Mouse (Mus musculus) spleen, adult 2 months (tissue): ENCODE data around the gene Mettl1. TPM values are rescaled to one million over a fixed set of nuclear protein-coding genes. Genes with fewer than 3 reads are reported as not detected.

Experiments used
- DNase-seq, 2 experiments: peaks; one replicate each; pipeline versions ENCODE4 v3.0.0 to v3.0.0-alpha.2; 2012 to 2021; ENCODE audit warnings: low spot score in 2 of 2, low read depth in 1 of 2
- H3K27ac ChIP-seq: fragments of 200-500 bp; 2 replicates; pipeline ENCODE4 v1.5.1; 2012; ENCODE audit warnings: low read length, inconsistent platforms; ENCODE audit not compliant: insufficient read depth
- H3K27me3 ChIP-seq: fragments of 200-500 bp; 2 replicates; pipeline ENCODE4 v1.6.1; 2012; ENCODE audit warnings: mild to moderate bottlenecking, moderate library complexity, low read length, inconsistent platforms; ENCODE audit not compliant: control insufficient read depth, insufficient read depth
- H3K36me3 ChIP-seq: fragments of 200-500 bp; 2 replicates; pipeline ENCODE4 v1.6.1; 2012; ENCODE audit warnings: mild to moderate bottlenecking, low read length, inconsistent platforms; ENCODE audit not compliant: control insufficient read depth, insufficient read depth
- H3K4me1 ChIP-seq: fragments of 200-500 bp; 2 replicates; pipeline ENCODE4 v1.6.1; 2011; ENCODE audit warnings: inconsistent platforms; ENCODE audit not compliant: control insufficient read depth, insufficient read depth, insufficient read length
- H3K4me3 ChIP-seq: fragments of 200-500 bp; 2 replicates; pipeline ENCODE4 v1.5.1; 2011; ENCODE audit warnings: mild to moderate bottlenecking, inconsistent platforms; ENCODE audit not compliant: insufficient read depth, insufficient read length; ENCODE audit errors: extremely low read depth
- CTCF ChIP-seq: fragments of 200-500 bp; IDR thresholded peaks from 2 replicates; pipeline ENCODE4 v1.5.1; 2011; ENCODE audit warnings: mild to moderate bottlenecking, inconsistent platforms; ENCODE audit not compliant: insufficient read depth, insufficient read length, insufficient replicate concordance; ENCODE audit errors: extremely low read depth
- POLR2A ChIP-seq: fragments of 200-500 bp; IDR thresholded peaks from 2 replicates; pipeline ENCODE4 v1.6.1; 2011; ENCODE audit warnings: low read depth, low read length, inconsistent platforms
- WGBS: fragments of 180-500 bp; shearing (Covaris S2); methylation state at CpG from one replicate; pipeline ENCODE4 v1.1.7; 2018; 5-methylcytosine and 5-hydroxymethylcytosine counted together
- polyA plus RNA-seq: library from polyadenylated mRNA; depleted of rRNA; stranded (reverse); fragments of >200 nt; gene quantifications from 2 replicates; pipeline ENCODE4 v1.2.3, GENCODE M21; 2012

Mettl1 gene
- polyA plus RNA-seq, 1 experiment: 14.9 TPM

GRCm38 (mm10) chr10:127078677-127079575 lies 37.7 kb downstream of the Mettl1 start:
- Histone ChIP-seq H3K4me1 (peaks cover 4% of the 10 kb centered on the region), H3K27me3 (no peaks in the 10 kb centered on the region), H3K36me3 (peaks cover 19% of the 10 kb centered on the region), H3K4me3 (no peak overlapping the region), H3K27ac (no peak overlapping the region)
- WGBS: 83% methylated on average over 42 of the region's 49 CpGs
- no peak for TF ChIP-seq CTCF
- TF ChIP-seq POLR2A: no peak
- no peak for DNase-seq

GRCm38 (mm10) chr10:127079665-127080391 lies 38.6 kb downstream of the Mettl1 start:
- Histone ChIP-seq H3K27me3 (no peaks in the 10 kb centered on the region), H3K36me3 (peaks cover 21% of the 10 kb centered on the region), H3K4me1 (peaks cover 4% of the 10 kb centered on the region), H3K4me3 (no peak overlapping the region), H3K27ac (no peak overlapping the region)
- DNase-seq: no peak
- TF ChIP-seq CTCF (no peak), POLR2A (no peak)
- 82% methylated on average over 70 of the region's 70 CpGs for WGBS

- Histone ChIP-seq H3K27ac (no peak overlapping the region), H3K27me3 (no peaks in the 10 kb centered on the region), H3K36me3 (peaks cover 21% of the 10 kb centered on the region), H3K4me1 (peaks cover 4% of the 10 kb centered on the region), H3K4me3 (no peak overlapping the region)
- WGBS: 86% methylated on average over 48 of the region's 48 CpGs
- TF ChIP-seq POLR2A (no peak), CTCF (no peak)
- DNase-seq: no peak
Observed at GRCm38 (mm10) chr10:127080901-127081780, 39.9 kb downstream of the Mettl1 start.

- DNase-seq: no peak
- Histone ChIP-seq H3K4me3 (no peak overlapping the region), H3K27me3 (no peaks in the 10 kb centered on the region), H3K27ac (no peak overlapping the region), H3K36me3 (peaks cover 25% of the 10 kb centered on the region), H3K4me1 (peaks cover 4% of the 10 kb centered on the region)
- no peak for TF ChIP-seq CTCF
- no peak for TF ChIP-seq POLR2A
- 76% methylated on average over 8 of the region's 8 CpGs for WGBS
Observed at GRCm38 (mm10) chr10:127081996-127082620, 40.9 kb downstream of the Mettl1 start.

GRCm38 (mm10) chr10:127083292-127083914 lies 42.2 kb downstream of the Mettl1 start:
- H3K4me3 ChIP-seq: no peak overlapping the region
- H3K27me3 ChIP-seq: no peaks in the 10 kb centered on the region
- H3K27ac ChIP-seq: no peak overlapping the region
- WGBS: 81% methylated on average over 8 of the region's 8 CpGs
- no peak for DNase-seq
- TF ChIP-seq CTCF (no peak), POLR2A (no peak)
- no peaks in the 10 kb centered on the region; the same call in 1 of the 2 replicates for H3K4me1 ChIP-seq
- peaks cover 35% of the 10 kb centered on the region for H3K36me3 ChIP-seq
